Mouse (Mus musculus): Measurements from ENCODE around the gene Ppdpf. TPM values are rescaled to one million over a fixed set of nuclear protein-coding genes. Genes with fewer than 3 reads are reported as not detected.
"Not testable (repeated sequence)": the region's sequence is repeated elsewhere in the genome, so short reads cannot be mapped to it uniquely, and the experiment has no call there.

Ppdpf gene
- total and polyA plus RNA-seq, 2 experiments: 48.4 to 181 TPM

DNA sequence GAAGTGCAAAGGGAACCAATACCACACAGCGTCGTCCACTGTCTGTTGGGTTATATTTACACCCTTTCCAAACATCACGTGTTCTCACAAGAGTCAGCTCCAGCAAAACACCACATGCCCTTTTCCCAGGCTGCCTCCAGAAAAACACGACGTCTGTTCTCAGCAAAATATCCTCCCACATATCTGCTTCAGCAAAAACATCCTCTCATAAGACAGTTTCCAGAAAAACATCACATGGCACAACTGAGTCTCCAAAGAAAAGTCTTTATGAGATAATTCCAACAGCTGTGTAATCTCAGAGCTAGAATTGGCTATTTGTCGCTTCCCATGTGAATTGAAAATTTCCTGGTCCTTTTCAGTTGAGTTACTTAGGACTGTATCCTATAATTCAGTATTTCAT lies 6.1 kb upstream of the Ppdpf start:
- no peak overlapping the region for H3K9ac ChIP-seq (ENCODE audit: low read depth, low read length)
- no peaks in the 10 kb centered on the region for H3K4me1 ChIP-seq (ENCODE audit: control insufficient read depth, insufficient read depth, low read length)
- H3K36me3 ChIP-seq (ENCODE audit: control insufficient read depth, insufficient read depth, low read length): no peaks in the 10 kb centered on the region
- H3K27ac ChIP-seq (replicated peaks; ENCODE audit: insufficient read depth, low read depth, low read length): no peak overlapping the region
- no peak overlapping the region for H3K4me3 ChIP-seq (ENCODE audit: insufficient read depth, low read depth, low read length)
- H3K27me3 ChIP-seq (ENCODE audit: control insufficient read depth, insufficient read depth, low read length): no peaks in the 10 kb centered on the region
- DNase-seq (ENCODE audit: extremely low read depth, low read depth, low spot score): no peak
- 54% methylated on average over 6 of the region's 6 CpGs for WGBS
- no peak for TF ChIP-seq CTCF (IDR thresholded peaks at IDR 0.05; ENCODE audit: low read depth, low read length)
- TF ChIP-seq POLR2A (IDR thresholded peaks at IDR 0.05; ENCODE audit: extremely low read depth, insufficient read depth, low read length): no peak
- no peaks in the 10 kb centered on the region for H3K79me2 ChIP-seq (ENCODE audit: control insufficient read depth, insufficient read depth, low read length)

DNA sequence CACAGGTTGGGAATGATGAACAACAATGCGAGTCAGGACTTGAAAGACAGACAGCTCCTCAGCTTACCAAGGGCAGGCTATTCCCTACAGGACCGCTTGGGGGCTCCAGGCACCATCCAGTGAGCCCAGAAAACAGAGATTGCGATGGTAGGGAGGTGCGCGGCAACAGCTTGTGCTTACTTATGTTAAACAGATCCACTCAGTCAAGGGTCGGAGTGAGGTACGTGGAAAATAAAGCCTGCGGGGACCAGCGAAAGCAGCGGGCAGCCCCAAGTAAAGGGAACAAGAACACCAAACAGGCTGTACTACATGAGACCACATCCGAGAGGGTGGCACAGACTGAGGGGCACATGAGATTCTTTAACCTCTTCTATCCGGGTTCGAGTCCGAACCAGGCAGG lies 412 bp upstream of the Ppdpf start:
- Histone ChIP-seq H3K27me3 (ENCODE audit: control insufficient read depth, insufficient read depth, low read length) (no peaks in the 10 kb centered on the region), H3K79me2 (ENCODE audit: control insufficient read depth, insufficient read depth, low read length) (no peaks in the 10 kb centered on the region), H3K4me1 (ENCODE audit: control insufficient read depth, insufficient read depth, low read length) (peaks cover 15% of the 10 kb centered on the region), H3K36me3 (ENCODE audit: control insufficient read depth, insufficient read depth, low read length) (no peaks in the 10 kb centered on the region), H3K27ac (replicated peaks; ENCODE audit: insufficient read depth, low read depth, low read length) (peak overlapping the region; percentile 85), H3K9ac (ENCODE audit: low read depth, low read length) (peak overlapping the region; percentile 65), H3K4me3 (ENCODE audit: insufficient read depth, low read depth, low read length) (peak overlapping the region; percentile 45)
- 0 out of 2 replicates have a peak, but pooled peaks have one; percentile 4 for TF ChIP-seq POLR2A (IDR thresholded peaks at IDR 0.05; ENCODE audit: extremely low read depth, insufficient read depth, low read length)
- TF ChIP-seq CTCF (IDR thresholded peaks at IDR 0.05; ENCODE audit: low read depth, low read length): peak; percentile 98
- WGBS: under 1% methylated on average over 14 of the region's 14 CpGs
- peak; percentile 80 for DNase-seq (ENCODE audit: extremely low read depth, low read depth, low spot score)

DNA sequence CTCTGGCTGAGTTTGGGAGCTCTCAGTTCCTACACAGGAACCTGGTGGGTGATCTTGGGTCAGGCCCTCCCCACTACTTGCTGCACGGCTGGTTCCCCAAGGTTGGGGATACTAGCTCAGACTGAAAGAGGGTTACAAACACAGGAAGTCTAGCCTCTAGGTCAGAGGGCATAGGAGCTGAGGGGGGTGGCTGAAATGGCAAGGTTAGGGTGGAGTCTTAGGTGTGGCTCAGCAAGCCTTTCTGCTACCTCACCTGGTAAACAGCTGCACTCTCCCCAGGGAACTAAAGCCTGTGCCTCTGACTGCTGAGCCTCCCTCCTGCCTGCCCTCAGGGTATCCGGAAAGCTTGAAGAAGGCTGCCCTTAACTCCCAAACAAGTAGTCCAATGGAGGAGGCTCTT lies 1.6 kb downstream of the Ppdpf start:
- peak; percentile 49 for DNase-seq (ENCODE audit: extremely low read depth, low read depth, low spot score)
- Histone ChIP-seq H3K27ac (replicated peaks; ENCODE audit: insufficient read depth, low read depth, low read length) (peak overlapping the region; percentile 92), H3K79me2 (ENCODE audit: control insufficient read depth, insufficient read depth, low read length) (no peaks in the 10 kb centered on the region), H3K9ac (ENCODE audit: low read depth, low read length) (peak overlapping the region; percentile 67), H3K36me3 (ENCODE audit: control insufficient read depth, insufficient read depth, low read length) (no peaks in the 10 kb centered on the region), H3K4me1 (ENCODE audit: control insufficient read depth, insufficient read depth, low read length) (peaks cover 15% of the 10 kb centered on the region), H3K27me3 (ENCODE audit: control insufficient read depth, insufficient read depth, low read length) (no peaks in the 10 kb centered on the region), H3K4me3 (ENCODE audit: insufficient read depth, low read depth, low read length) (no peak overlapping the region)
- TF ChIP-seq POLR2A (IDR thresholded peaks at IDR 0.05; ENCODE audit: extremely low read depth, insufficient read depth, low read length) (no peak), CTCF (IDR thresholded peaks at IDR 0.05; ENCODE audit: low read depth, low read length) (no peak)
- WGBS: 26% methylated on average over 2 of the region's 2 CpGs

GRCm38 (mm10) chr2:181189321-181189720 lies 2.3 kb downstream of the Ppdpf start:
- peak; percentile 93 for DNase-seq (ENCODE audit: extremely low read depth, low read depth, low spot score)
- Histone ChIP-seq H3K4me1 (ENCODE audit: control insufficient read depth, insufficient read depth, low read length) (peaks cover 15% of the 10 kb centered on the region), H3K27me3 (ENCODE audit: control insufficient read depth, insufficient read depth, low read length) (no peaks in the 10 kb centered on the region), H3K4me3 (ENCODE audit: insufficient read depth, low read depth, low read length) (no peak overlapping the region), H3K27ac (replicated peaks; ENCODE audit: insufficient read depth, low read depth, low read length) (peak overlapping the region; percentile 92), H3K9ac (ENCODE audit: low read depth, low read length) (peak overlapping the region; percentile 19; the same call in 1 of the 2 replicates), H3K36me3 (ENCODE audit: control insufficient read depth, insufficient read depth, low read length) (no peaks in the 10 kb centered on the region), H3K79me2 (ENCODE audit: control insufficient read depth, insufficient read depth, low read length) (no peaks in the 10 kb centered on the region)
- 22% methylated on average over 1 of the region's 1 CpGs for WGBS
- no peak for TF ChIP-seq CTCF (IDR thresholded peaks at IDR 0.05; ENCODE audit: low read depth, low read length)
- TF ChIP-seq POLR2A (IDR thresholded peaks at IDR 0.05; ENCODE audit: extremely low read depth, insufficient read depth, low read length): no peak

GRCm38 (mm10) chr2:181191385-181191784 lies 4.3 kb downstream of the Ppdpf start:
- peaks cover 17% of the 10 kb centered on the region for H3K4me1 ChIP-seq (ENCODE audit: control insufficient read depth, insufficient read depth, low read length)
- H3K4me3 ChIP-seq (ENCODE audit: insufficient read depth, low read depth, low read length); H3K36me3 ChIP-seq (ENCODE audit: control insufficient read depth, insufficient read depth, low read length); H3K9ac ChIP-seq (ENCODE audit: low read depth, low read length); H3K27me3 ChIP-seq (ENCODE audit: control insufficient read depth, insufficient read depth, low read length); H3K79me2 ChIP-seq (ENCODE audit: control insufficient read depth, insufficient read depth, low read length): not testable (repeated sequence)
- DNase-seq (ENCODE audit: extremely low read depth, low read depth, low spot score): peak; percentile 73
- H3K27ac ChIP-seq (replicated peaks; ENCODE audit: insufficient read depth, low read depth, low read length): 0 out of 2 replicates have a peak overlapping the region, but pooled peaks have one; percentile 27
- 30% methylated on average over 4 of the region's 4 CpGs for WGBS

- Histone ChIP-seq H3K79me2 (ENCODE audit: control insufficient read depth, insufficient read depth, low read length) (no peaks in the 10 kb centered on the region), H3K4me1 (ENCODE audit: control insufficient read depth, insufficient read depth, low read length) (peaks cover 18% of the 10 kb centered on the region), H3K9ac (ENCODE audit: low read depth, low read length) (no peak overlapping the region), H3K27ac (replicated peaks; ENCODE audit: insufficient read depth, low read depth, low read length) (no peak overlapping the region), H3K36me3 (ENCODE audit: control insufficient read depth, insufficient read depth, low read length) (no peaks in the 10 kb centered on the region), H3K27me3 (ENCODE audit: control insufficient read depth, insufficient read depth, low read length) (no peaks in the 10 kb centered on the region), H3K4me3 (ENCODE audit: insufficient read depth, low read depth, low read length) (no peak overlapping the region)
- WGBS: 52% methylated on average over 4 of the region's 4 CpGs
- TF ChIP-seq POLR2A (IDR thresholded peaks at IDR 0.05; ENCODE audit: extremely low read depth, insufficient read depth, low read length) (no peak), CTCF (IDR thresholded peaks at IDR 0.05; ENCODE audit: low read depth, low read length) (no peak)
- DNase-seq (ENCODE audit: extremely low read depth, low read depth, low spot score): peak; percentile 13
Observed at GRCm38 (mm10) chr2:181191936-181192335, 4.9 kb downstream of the Ppdpf start.

Measured in liver, adult 2 months (tissue).